Comparison of ENCODE assay signal across 19 mouse cellular contexts in the genomic region with DNA sequence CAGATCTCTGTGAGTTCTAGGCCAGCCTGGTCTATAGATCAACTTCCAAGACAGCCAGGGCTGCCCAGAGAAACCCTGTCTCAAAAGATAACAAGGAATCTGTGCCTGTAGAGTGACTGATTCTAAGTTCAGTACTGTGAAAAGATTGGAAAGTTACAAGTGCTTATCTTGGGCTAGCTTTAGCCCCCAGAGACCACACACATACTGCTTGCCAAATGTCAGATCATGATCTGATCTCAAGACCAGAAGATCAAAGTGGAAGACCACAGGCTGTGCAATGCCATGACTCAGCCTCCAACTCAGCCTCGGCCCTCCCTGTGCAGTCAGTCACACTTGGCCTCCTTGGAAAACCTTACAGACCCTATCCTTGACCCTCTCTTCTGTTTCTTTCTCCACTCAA. TPM values are rescaled to one million over a fixed set of nuclear protein-coding genes. Genes with fewer than 3 reads are reported as not detected.
"Had no signal": no experiment of that assay in that cellular context is flagged by ENCODE, and none has a peak within 500 bp of the region (broad histone marks: within the 10 kb centered on the region; RNA-seq: fewer than 3 reads in every experiment).

No protein-coding gene starts in this region.

- H3K27ac ChIP-seq: limb, embryonic 10.5 days; liver, embryonic 14.5 days; neural tube, embryonic 13.5 days had no signal

- DNase-seq: kidney, adult 2 months; kidney, postnatal 25 days; lung, adult 2 months; lung, postnatal 36 days; retina, postnatal 1 day; right cerebral cortex, postnatal 4 days; spleen, adult 18-20 months; thymus, adult 18-20 months; thymus, postnatal 14 days had no signal

- H3K4me1 ChIP-seq: limb, embryonic 10.5 days; neural tube, embryonic 13.5 days had no signal

- H3K27me3 ChIP-seq: neural tube, embryonic 13.5 days had no signal

- H3K4me3 ChIP-seq: limb, embryonic 10.5 days; neural tube, embryonic 13.5 days had no signal

- H3K4me2 ChIP-seq: midbrain, embryonic 11.5 days; neural tube, embryonic 13.5 days had no signal

- ATAC-seq: lung, postnatal 0 days; midbrain, embryonic 16.5 days had no signal

- H3K9ac ChIP-seq: liver, embryonic 14.5 days; neural tube, embryonic 13.5 days had no signal

- H3K9me3 ChIP-seq: limb, embryonic 10.5 days; neural tube, embryonic 13.5 days had no signal

RNA-seq across cellular contexts. Expression of gene Gm20671, which starts 7.6 kb away (rescaled TPM):
- total RNA-seq: layer of hippocampus, postnatal 10 days; left cerebral cortex, postnatal 14 days had no signal
- polyA plus RNA-seq: kidney, embryonic 16.5 days; limb, embryonic 10.5 days; lung, postnatal 0 days; midbrain, embryonic 11.5 days; midbrain, embryonic 16.5 days; neural tube, embryonic 13.5 days; stomach, embryonic 14.5 days had no signal
